Mouse (Mus musculus) thymus, postnatal 25 days (tissue): Measurements from ENCODE around the gene Masp1.

Source experiments
- DNase-seq: peaks from one replicate; pipeline ENCODE4 v3.0.0; 2022

Masp1 gene

GRCm38 (mm10) chr16:23520235-23520871 is at the start of gene Masp1, which contains the start of gene Rtp4:
TSS of gene Masp1 (minus strand) at chr16:23520815.
TSS of gene Rtp4 (plus strand) at chr16:23520291.
- no peak for DNase-seq

- DNase-seq, result no peak
These were observed 47.8 kb upstream of the Masp1 start for GRCm38 (mm10) chr16:23568369-23568958.

- DNase-seq, result no peak
These were observed 37.1 kb upstream of the Masp1 start for GRCm38 (mm10) chr16:23557669-23558068.

- no peak for DNase-seq
These were observed 36.6 kb upstream of the Masp1 start for GRCm38 (mm10) chr16:23557195-23557594.

GRCm38 (mm10) chr16:23554673-23555072 is 34.1 kb upstream of the Masp1 start:
- no peak for DNase-seq

- no peak for DNase-seq
These were observed 30.5 kb upstream of the Masp1 start for GRCm38 (mm10) chr16:23550981-23551582.

- DNase-seq, result peak; percentile 55
These were observed 29.8 kb upstream of the Masp1 start for GRCm38 (mm10) chr16:23550346-23550980.

GRCm38 (mm10) chr16:23547783-23548182 is 27.2 kb upstream of the Masp1 start:
- no peak for DNase-seq

- DNase-seq, result no peak
These were observed 23.7 kb upstream of the Masp1 start for GRCm38 (mm10) chr16:23544361-23544760.

- no peak for DNase-seq
These were observed 22.3 kb upstream of the Masp1 start for GRCm38 (mm10) chr16:23542866-23543265.

GRCm38 (mm10) chr16:23541046-23541445 is 20.4 kb upstream of the Masp1 start:
- DNase-seq, result no peak

- DNase-seq, result no peak
These were observed 13.1 kb upstream of the Masp1 start for GRCm38 (mm10) chr16:23533707-23534106.

- no peak for DNase-seq
These were observed 8.6 kb upstream of the Masp1 start for GRCm38 (mm10) chr16:23529186-23529585.

- DNase-seq, result no peak
These were observed 1.5 kb upstream of the Masp1 start for GRCm38 (mm10) chr16:23522081-23522480.

GRCm38 (mm10) chr16:23521092-23521491 is 477 bp upstream of the Masp1 start:
- DNase-seq, result no peak

- no peak for DNase-seq
These were observed 844 bp downstream of the Masp1 start for GRCm38 (mm10) chr16:23519771-23520170.

- no peak for DNase-seq
These were observed 1.8 kb downstream of the Masp1 start for GRCm38 (mm10) chr16:23518567-23519369.

- DNase-seq, result no peak
These were observed 2.7 kb downstream of the Masp1 start for GRCm38 (mm10) chr16:23517754-23518566.

GRCm38 (mm10) chr16:23517230-23517629 is 3.4 kb downstream of the Masp1 start:
- no peak for DNase-seq

GRCm38 (mm10) chr16:23516606-23517005 is 4.0 kb downstream of the Masp1 start:
- no peak for DNase-seq

- no peak for DNase-seq
These were observed 4.8 kb downstream of the Masp1 start for GRCm38 (mm10) chr16:23515766-23516165.

- DNase-seq, result no peak
These were observed 7.2 kb downstream of the Masp1 start for GRCm38 (mm10) chr16:23513401-23513800.
